Mouse (Mus musculus) frontal cortex, postnatal 10 days (tissue): Measurements from ENCODE around the gene Otop1.

ENCODE experiments used
- DNase-seq, 2 experiments: peaks; one replicate each; pipeline ENCODE4 v3.0.0; 2022; ENCODE audit warnings: low spot score in 2 of 2, mixed read lengths in 1 of 2

Gene Otop1

DNA sequence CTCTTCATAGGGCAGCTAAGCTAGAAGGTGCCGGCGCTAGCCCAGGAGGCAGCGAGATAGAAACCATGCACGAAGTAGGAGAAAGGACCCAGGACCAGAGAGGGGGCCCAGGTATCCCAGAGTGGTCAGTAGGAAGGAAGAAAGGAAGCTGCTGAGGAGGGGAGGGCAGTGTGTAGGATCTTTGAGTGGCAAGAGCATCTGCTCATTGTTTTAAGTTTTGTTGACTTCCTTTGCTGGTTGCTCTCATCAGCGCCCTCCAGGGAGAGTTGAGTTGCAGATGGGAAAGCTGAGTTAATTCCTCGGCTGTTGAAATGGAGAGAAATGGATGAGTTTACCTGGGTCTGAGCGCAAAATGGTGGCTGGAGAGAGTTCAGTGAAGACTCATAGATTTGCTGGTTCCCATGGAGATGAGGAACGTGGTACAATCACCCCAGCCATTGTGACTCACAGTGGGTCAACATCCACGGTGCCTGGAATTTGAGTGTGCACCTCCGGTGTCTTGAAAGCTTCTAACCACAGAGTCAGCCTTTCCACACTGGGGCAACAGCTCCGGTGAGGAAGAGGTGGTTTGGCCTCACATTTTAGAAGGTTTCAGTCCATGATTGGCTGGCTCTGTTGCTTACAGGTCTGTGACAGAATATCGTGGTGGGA, 26.1 kb downstream of the Otop1 start:
- no peak for DNase-seq

GRCm38 (mm10) chr5:38302651-38303050, 26.9 kb downstream of the Otop1 start:
- DNase-seq: no peak

DNA sequence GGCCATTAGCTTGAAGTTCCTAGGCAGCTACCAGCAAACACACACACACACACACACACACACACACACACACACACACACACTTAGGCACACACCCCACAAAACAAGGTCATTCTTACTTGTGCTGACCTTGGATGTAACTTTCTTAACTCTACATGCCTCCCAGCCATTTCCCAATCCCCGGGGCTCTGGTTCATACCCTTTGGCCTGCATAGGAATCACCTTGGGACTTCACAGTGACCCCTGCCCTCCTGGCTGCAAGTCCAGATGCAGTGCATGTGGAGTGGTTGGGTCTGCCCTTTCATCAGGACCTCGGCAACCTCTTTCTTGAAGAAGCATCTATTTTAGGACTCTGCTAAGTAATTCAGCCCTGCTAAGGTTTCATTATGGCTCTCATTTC, 29.5 kb downstream of the Otop1 start:
- DNase-seq: no peak

DNA sequence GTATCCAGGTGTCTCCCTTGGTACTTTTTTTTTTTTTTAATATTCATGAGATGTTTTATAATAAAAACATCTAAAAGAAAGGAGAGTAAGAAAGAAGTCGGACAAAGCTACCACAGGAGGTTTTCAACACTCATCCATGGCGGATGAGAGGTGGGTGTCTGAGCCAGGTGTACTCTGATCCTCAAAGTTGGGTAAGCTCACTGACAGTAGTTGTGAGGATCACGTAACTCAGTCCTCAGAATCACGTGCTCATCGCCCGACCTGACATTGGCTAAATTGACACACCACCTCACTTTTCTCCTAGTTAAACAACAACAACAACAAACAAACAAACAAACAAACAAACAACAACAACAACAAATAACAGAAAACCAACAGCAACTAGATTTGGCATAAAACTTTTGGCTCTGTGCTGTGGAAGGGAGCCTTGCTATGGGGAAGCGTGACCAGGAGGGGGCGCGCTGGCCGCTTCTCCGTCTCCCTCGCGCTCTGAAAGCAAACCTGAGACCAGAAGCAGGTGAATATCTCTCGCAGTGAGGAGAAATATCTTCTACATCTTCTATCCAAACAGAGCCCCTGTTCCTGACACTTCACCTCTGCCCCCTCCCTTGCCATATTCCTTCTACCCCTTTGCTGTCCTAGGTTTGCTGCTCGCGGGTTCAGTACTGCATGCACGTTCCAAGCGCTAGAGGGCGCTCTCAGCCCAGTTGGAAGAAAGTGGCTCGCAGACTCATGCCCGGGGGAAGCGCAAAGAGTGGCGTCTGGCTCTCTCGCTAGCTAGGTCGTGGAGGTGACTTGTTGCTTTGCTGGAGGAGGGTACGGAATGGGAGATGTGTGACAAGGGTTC, 31.7 kb downstream of the Otop1 start:
- peak; percentile 68 to 87 for DNase-seq

- peak in 1 of 2 experiments; percentile 38 for DNase-seq
Measured at GRCm38 (mm10) chr5:38308873-38309272, 33.1 kb downstream of the Otop1 start.

- DNase-seq: no peak
Measured at GRCm38 (mm10) chr5:38309795-38310194, 34.0 kb downstream of the Otop1 start.

- no peak for DNase-seq
Measured at GRCm38 (mm10) chr5:38318966-38319786, 43.4 kb downstream of the Otop1 start, which contains the start of gene Drd5. Gene Drd5, plus strand, starts transcription at chr5:38319367.

- DNase-seq: no peak
Measured at GRCm38 (mm10) chr5:38333381-38333780, 57.6 kb downstream of the Otop1 start.

GRCm38 (mm10) chr5:38334582-38334981, 58.8 kb downstream of the Otop1 start:
- no peak for DNase-seq

- DNase-seq: no peak
Measured at GRCm38 (mm10) chr5:38343101-38343500, 67.3 kb downstream of the Otop1 start.

- no peak for DNase-seq
Measured at GRCm38 (mm10) chr5:38346646-38347432, 71.1 kb downstream of the Otop1 start.

GRCm38 (mm10) chr5:38350351-38350929, 74.7 kb downstream of the Otop1 start:
- DNase-seq: no peak
